Mouse (Mus musculus) layer of hippocampus, postnatal 25 days (tissue): ENCODE measurements at regions not wholly inside any gene's neighbourhood (a gene's known extent, or its start where the extent isn't known, plus 50 kb on each side); places are given as distances from the start of the nearest gene placed in this dataset.

ENCODE experiments used
- DNase-seq, 2 experiments: peaks; one replicate each; pipeline ENCODE4 v3.0.0; 2022; ENCODE audit warnings: mixed read lengths in 2 of 2, low spot score in 1 of 2; ENCODE audit errors: extremely low spot score in 1 of 2

DNA sequence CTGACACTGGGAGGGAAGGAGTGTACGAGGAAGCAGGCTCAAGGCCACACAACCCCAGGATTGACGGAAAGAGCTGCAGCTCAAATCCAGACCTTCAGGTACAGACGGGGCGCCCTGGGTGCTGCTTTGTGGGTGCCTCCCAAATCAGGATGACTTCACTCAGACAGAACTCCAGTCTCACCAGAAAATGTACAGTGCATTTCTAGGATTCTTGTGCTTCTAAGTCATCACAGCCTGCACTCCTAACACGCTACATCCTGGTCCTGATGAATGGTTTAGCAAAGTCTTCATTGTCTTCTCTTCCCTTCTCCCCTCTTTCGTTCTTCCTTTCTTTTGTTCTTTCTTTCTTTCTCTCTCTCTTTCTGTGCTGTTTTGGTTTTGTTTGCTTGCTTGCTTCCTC, 145.3 kb upstream of the Zfp703 start:
- no peak for DNase-seq

GRCm38 (mm10) chr8:26832546-26832945, 144.6 kb upstream of the Zfp703 start:
- no peak for DNase-seq

DNA sequence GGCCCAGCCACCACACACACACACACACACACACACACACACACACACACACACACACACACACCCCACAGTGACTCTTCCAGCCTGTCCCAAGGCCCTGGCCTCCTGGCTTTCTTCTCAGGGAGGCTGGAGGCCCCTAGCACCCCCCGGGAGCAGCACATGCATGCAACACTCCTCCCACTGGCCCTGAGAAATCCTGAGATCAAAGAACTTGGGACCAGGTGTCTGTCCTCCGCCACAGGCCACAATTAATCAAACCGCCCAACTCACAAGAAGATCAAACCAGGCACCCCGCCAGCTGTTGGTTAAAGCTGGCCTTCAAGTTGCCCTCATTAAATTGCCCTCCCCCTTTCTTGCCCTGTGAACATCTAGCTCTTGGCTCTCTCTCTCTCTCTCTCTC, 143.8 kb upstream of the Zfp703 start:
- no peak for DNase-seq

GRCm38 (mm10) chr8:26833784-26834183, 143.3 kb upstream of the Zfp703 start:
- no peak for DNase-seq

DNA sequence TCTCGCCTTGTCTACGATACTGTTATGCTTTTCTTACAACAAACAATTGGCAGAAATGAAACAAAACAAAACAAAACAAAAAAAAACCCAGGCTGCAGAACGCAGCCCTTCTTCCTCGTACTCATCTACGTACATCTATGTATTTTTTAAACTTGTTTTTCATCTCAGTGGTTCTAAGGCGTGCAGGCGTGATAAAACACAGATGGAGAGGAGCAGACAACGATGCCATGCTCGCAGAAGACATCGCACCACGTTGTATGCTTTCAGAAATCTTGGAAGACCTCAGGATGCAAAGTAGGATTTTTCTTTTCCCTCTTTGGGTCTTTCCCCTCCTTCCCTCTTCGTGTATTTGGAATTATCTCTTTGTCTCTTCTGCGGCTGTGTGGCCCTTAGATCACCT, 142.5 kb upstream of the Zfp703 start:
- no peak for DNase-seq

DNA sequence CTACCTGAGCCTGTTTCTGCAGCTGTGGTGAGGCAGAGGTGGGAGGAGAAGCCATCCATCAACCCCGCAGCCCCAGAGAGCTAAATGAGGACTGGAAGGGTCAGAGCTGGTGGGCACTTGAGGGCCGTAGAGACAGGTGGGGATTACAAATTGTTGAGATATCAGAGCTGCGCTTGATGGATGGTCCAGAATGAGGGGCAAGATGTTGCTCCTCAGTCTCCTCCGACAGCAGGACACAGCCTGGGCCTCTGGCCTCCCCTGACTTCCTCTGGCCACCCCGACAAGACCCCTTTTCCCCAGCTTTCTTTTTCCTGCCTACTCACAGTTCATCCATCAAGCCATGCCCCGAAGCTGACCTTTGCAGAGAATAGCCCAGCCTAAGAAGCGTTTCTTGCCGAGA, 142.0 kb upstream of the Zfp703 start:
- no peak for DNase-seq

DNA sequence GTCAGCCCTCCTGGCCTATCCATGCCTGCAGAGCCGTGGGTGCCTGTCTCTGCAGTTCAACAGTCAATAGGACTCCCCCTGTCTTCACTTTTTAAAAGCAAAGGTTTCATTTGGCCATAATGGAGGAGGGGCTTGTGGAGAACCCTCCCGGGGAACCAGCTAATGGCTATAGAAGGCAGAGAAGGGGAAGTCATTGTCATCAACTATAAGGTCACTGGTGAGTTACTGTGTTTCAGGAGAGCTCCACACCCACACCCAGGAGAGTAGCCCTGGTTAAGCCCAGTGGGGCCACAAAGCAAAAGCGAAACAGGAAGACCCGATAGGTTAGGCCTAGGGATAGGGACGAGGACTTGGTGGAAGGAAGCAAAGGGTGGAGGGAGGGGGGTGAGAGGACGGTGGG, 141.5 kb upstream of the Zfp703 start:
- DNase-seq = no peak

DNA sequence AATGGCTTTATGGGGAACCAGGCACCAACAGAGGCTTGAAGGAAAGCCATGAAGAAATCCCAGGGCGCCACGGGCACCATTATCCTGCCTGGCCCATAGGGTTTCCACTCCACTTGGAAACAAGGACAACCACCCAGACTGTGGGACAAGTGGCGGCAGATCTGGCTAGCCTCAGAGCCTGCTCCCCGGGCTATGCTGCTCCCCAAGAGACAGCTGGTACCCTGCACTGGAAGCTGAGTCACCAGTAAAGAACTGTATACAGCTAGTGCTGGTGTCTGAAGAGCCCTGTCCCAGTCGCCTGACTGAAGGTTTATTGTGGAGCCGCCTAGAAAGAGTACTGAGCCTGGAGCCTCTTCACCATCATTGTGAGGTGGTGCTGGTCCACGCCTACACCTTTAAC, 140.6 kb upstream of the Zfp703 start:
- no peak for DNase-seq

DNA sequence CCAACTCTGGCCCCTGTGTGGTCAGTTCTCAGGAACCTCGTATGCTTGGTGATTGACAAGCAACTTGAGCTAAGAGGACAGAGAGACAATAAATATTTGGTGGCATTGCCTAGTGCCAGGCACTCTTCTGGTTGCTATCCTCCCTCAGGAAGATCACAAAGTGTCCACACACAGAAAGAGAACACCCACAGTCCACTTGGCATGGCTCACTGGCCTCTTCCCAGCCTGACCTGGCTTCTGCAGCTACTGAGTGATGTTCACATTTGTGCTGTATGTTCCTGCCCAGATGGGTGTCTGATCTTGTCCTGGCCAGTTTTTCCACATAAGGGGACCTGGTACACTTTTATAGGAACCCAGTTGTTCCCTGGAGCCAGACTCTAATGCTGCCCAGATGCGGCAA, 136.8 kb upstream of the Zfp703 start:
- no peak for DNase-seq

DNA sequence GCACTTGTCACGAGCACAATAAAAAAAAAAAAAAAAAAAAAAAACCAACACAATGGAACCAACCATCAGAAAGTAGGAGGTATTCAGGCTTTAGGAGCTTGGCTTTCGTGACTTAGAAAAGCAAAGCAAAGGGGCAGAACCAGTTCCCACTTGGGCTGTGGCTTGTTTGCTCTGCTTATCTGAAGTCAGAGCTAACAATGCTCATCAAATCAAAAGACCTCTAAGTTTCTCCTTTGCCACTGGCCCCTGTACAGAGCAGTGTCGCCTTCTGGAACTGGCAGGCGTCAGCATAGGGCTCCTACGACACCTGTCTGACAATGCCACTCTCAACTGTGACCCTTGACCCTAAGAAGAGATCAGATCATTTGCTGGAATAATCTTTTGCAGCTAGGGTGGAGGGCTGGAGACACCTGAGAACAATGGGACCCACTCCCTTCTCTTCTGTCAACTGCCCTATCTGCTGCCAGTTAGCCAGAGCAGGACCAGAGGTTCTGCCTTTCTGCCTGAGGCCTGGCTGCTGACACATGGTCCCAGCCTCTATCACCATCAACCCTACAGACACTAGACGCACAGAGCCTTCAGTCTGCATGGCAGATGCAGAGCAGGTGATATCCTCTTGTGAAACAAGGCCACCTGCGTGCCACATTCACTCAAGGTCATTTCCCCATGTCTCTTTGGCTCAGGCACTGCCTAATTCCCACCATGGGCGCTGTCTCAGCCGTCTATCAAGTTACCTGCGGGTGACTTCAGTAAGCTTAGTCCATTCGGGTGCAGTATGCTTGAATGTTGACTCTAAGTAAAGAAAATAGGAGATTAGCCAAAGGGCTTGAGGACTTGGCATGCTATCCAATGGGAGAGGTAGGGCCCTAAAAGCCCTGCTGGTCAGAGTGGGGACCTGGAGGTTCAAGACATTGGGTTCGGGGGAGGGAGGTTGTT, 136.1 kb upstream of the Zfp703 start:
- DNase-seq = no peak

DNA sequence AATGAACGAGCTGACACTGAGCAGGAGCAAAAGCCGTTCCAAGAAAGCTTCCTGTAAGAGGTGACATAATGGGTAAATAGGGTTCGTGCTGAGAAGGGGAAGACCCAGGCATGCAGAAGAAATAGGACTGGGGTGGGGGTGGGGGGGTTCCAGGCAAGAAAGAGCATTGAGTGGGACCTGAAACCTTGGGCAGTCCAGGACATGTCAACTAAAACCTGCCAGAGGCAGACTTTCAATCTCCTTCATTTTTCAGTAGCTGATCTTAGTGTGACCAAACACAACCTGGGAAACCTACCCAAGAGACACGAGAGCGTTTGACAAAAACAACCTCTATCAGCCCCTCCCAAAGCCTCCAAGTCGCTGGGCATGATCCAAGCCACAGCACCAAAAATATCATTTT, 133.4 kb upstream of the Zfp703 start:
- no peak for DNase-seq

DNA sequence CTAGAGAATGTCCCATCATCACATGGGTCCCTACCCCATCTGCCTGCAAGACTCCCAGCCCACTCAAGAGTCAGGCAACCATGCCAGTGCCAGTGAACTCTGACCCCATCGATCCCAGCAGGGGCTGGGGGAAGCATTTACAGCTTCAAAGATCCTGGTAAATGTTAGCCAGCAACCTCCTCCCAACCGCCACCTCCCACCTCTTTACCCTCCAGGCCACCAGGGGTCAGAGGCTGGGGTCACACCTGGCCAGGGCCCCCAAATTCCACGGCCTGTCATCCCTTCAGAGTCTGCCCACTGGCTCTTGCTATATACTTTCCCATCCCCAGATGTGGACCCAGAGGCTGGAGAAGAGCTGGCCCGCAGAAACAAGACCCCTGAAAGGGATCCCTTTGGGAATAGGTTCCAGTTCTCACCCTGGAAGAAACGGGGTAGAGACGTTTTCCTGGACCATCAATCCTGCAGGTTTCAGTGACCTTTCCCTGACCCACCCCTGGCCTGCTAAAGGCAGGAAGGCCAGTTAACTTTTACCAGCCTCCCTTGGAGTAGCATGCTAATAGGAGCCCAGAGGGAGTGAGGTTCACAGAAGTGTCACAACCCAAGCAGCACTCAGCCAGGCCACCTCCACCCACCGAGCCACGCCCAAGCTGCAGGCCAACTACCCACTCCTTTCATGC, 132.9 kb upstream of the Zfp703 start:
- no peak for DNase-seq

DNA sequence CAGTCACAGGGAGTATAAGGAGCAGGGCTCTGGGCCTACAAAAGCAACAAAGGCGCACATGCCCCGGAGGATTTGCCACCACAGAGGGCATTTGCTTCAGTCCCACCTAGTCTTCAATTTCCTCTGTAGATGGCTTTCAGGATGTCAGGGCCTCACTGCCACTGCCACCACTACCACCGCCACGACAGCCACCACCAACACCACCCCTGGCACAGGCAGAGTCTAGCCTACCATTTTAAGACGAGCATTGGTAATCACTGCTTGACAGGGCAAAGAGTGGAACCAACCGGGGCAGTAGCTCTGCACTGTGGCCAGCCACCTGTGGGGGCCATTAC, 132.3 kb upstream of the Zfp703 start:
- DNase-seq = no peak

DNA sequence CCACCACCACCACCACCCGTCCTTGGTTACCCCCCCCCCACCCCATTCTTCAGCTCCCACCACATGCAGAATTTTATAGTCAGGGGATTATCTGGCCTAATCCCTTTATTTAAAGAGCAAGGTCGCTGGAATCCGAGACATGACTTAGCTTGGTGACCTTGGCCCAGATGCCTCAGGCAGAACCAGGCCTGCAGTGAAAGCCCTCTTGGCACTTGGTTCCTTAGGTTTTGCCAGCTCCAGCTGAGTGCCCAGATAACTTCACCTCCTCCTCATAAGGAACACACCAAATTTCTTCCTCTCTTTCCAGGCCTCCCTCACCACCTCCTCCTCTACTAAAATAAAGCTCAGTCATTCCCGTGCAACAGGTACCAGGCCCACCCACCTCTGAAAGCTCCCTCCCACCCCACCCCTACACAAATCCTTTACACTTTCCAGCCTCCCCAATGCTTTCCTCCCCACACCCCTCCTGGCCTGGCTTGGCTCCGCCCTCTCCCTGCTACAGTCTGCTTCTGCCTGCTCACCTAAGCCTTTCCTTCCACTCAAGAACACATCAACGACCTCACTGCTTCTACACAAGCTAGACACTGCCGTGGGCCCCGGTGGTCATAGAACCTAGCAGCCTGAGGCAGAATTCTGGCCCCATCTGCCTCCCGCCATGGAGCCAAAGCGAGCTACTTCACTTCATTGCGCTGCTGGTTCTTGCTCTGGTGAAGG, 131.5 kb upstream of the Zfp703 start:
- DNase-seq = no peak

GRCm38 (mm10) chr8:26847009-26847408, 130.1 kb upstream of the Zfp703 start:
- DNase-seq = no peak

DNA sequence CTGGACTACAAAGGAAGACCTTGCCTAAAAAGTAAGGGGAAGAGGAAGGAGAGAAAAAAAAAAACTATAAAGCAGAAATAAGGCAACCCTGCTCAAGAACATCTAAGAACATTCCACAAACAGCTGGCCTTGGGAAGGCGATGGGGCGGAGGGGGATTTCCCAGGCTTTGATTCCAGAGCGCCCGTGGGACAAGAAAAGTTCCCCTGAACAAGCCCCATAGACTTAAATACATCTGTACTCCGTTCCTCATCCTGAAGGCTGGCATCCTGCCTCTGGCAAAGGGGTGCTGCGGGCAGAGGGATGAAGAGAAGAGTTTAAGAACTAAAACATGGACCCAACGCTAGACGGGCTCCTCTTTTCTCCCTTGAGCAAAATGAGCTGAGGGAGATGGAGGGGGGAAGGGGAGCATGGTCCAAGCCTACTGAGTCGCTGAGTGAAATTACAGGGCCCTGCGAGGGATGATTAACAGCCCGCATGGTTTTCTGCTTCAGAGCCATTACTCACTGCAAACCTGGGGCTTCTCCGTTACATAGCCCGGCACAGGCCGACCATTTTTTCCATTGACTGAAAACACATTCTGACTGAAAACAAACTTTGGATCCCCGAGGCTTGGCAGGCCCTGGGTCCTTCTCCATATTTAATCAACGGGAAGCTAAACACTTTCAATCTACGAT, 128.9 kb upstream of the Zfp703 start:
- no peak for DNase-seq

DNA sequence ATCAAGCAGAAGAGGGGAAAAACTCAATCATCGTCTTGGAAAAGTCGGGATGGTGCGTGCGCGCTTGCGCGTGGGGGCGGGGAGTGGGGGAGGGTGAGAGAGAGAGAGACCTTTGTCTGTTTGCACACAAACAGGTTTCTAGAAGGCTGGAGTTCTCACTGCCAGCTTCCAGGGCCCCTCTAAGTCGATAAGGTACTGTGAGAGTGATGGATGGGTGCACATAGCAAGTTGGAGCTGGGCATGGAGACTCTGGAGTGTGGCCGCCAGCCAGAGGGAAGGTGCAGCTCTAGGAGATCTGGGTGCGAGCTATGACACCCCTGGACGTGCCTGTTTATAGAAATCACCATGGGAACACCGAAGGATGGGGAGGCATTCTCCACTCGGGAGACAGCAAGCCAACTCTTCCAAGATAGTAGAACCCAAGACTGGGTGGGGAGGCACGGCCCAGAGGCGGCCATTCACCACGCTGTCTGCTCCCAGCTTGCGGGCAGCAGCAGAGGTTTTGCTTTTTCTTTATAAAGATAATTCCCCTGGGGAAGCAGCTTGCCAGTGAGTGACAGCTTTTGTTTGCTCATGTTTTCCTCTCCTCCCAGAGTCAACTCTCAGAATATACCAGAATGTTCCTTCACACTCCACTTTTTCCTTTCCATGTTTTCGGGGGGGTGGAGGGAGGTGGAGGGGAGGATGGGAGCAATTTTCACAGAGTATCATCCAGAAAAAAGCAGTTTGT, 128.0 kb upstream of the Zfp703 start:
- no peak for DNase-seq

GRCm38 (mm10) chr8:26851871-26852800, 125.0 kb upstream of the Zfp703 start:
- no peak for DNase-seq

DNA sequence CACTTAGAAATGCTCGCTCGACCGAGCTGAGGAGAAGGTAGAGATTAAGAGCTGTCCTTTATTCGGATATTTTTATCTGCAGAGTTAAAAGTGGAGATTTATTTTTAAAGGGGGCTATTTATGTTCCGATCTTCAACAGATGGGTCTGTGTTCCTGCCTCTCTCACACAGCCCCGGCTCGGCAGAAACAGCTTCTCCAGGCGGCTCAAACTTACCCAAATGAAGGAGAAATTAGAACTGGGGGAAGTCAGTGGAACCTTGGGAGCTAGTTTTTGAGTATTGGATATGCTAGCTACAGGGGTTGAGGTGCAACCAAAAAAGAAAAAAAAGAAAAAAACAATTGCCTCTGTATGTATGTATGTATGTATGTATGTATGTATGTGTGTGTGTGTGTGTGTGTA, 124.2 kb upstream of the Zfp703 start:
- no peak for DNase-seq
